Mouse (Mus musculus): ENCODE data around the gene Clec4d. TPM values are rescaled to one million over a fixed set of nuclear protein-coding genes. Genes with fewer than 3 reads are reported as not detected.
"Not testable (repeated sequence)": the region's sequence is repeated elsewhere in the genome, so short reads cannot be mapped to it uniquely, and the experiment has no call there.

Clec4d gene
- polyA plus RNA-seq, 1 experiment: 2.1 TPM

DNA sequence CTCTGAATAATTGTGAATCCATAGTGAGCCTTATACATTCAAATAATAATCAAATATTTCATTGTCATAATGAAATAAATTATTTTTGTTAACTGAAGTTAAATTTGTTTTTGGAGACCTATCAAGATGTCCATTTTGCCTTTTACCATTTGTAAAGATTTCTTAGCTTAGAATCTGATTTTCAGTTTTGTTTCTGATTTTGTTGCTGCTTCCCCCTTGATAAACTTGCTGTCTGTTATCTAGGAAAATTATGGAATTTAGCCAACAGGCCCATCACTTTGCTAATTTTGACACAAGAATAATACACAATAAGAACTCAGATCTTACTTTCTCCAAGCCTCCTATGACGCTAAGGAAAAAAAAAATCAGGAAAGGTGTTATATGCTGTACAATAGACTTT lies 1.0 kb upstream of the Clec4d start:
- no peaks in the 10 kb centered on the region for H3K4me1 ChIP-seq (ENCODE audit: control insufficient read depth, insufficient read depth, low read length)
- no peak for TF ChIP-seq POLR2A (IDR thresholded peaks at IDR 0.05; ENCODE audit: borderline replicate concordance, extremely low read depth, low read depth, low read length)
- TF ChIP-seq CTCF (IDR thresholded peaks at IDR 0.05; ENCODE audit: insufficient read depth, low read length): no peak
- 77% methylated on average over 1 of the region's 1 CpGs for WGBS
- H3K4me3 ChIP-seq (replicated peaks; ENCODE audit: extremely low read depth, low read depth, low read length): no peak overlapping the region
- DNase-seq: no peak

DNA sequence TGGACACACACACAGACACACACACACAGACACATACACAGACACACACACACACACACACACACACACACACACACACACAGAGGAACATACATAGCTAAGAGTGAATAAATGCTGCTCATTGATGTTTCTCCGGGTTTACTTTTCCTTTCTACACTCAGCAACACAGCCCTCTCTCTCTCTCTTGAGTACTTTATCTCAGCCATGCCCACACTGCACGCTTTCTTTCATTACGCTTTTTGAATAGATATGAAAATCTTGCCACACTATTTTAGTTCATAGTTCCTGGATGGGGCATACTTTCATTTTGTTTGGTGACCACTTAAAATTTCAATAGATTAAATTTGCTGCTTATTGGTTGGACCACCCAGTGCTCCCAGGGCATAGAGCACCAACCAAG lies 2.3 kb downstream of the Clec4d start:
- Histone ChIP-seq H3K4me3 (replicated peaks; ENCODE audit: extremely low read depth, low read depth, low read length) (no peak overlapping the region), H3K4me1 (ENCODE audit: control insufficient read depth, insufficient read depth, low read length) (no peaks in the 10 kb centered on the region)
- TF ChIP-seq POLR2A (IDR thresholded peaks at IDR 0.05; ENCODE audit: borderline replicate concordance, extremely low read depth, low read depth, low read length): no peak
- no peak for TF ChIP-seq CTCF (IDR thresholded peaks at IDR 0.05; ENCODE audit: insufficient read depth, low read length)
- WGBS: 82% methylated on average over 3 of the region's 3 CpGs
- no peak for DNase-seq

DNA sequence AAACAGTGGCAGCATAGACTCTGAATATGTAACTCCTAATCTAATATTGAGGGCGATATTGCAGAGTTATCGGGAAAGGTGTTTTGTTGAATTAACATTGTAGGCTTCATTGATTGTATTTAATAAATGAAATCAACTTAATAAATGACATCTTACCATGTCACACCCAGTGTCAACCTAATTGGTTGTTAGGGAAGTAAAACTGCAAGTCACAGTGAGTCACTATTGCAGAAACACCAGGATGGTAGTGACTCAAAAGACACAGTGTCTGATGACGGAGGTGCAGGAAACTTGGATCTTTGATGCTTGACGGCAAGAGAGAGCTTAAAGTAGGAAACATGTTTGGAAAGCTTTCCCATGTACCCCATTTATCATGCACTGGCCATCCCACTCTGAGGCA lies 3.9 kb downstream of the Clec4d start:
- DNase-seq: no peak
- H3K4me1 ChIP-seq (ENCODE audit: control insufficient read depth, insufficient read depth, low read length): no peaks in the 10 kb centered on the region

DNA sequence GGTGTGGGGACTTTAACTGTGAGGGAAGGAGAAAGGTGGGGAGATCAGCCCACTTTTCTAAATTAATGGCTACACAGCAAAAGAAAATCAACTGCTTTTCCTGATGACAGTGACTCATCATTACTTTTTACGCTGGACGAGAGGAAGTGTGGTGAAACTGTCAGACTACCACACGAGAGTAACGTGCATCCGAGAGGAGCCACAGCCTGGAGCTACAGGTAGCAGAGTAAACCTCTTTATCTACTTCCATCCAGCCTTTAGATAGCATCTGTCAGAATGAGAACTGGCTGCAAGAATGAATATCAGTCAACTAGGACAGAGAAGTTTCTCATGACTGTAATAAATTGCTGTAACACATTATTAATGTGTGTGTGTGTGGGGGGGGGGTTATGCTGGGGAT lies 5.0 kb downstream of the Clec4d start:
- Histone ChIP-seq H3K4me1 (ENCODE audit: control insufficient read depth, insufficient read depth, low read length) (no peaks in the 10 kb centered on the region), H3K4me3 (replicated peaks; ENCODE audit: extremely low read depth, low read depth, low read length) (no peak overlapping the region)
- 66% methylated on average over 5 of the region's 5 CpGs for WGBS
- TF ChIP-seq CTCF (IDR thresholded peaks at IDR 0.05; ENCODE audit: insufficient read depth, low read length): no peak
- TF ChIP-seq POLR2A (IDR thresholded peaks at IDR 0.05; ENCODE audit: borderline replicate concordance, extremely low read depth, low read depth, low read length): no peak
- DNase-seq: no peak

More for the DNA sequence above, 3.9 kb downstream of the Clec4d start:
- no peak overlapping the region for H3K4me3 ChIP-seq (replicated peaks; ENCODE audit: extremely low read depth, low read depth, low read length)
- TF ChIP-seq CTCF (IDR thresholded peaks at IDR 0.05; ENCODE audit: insufficient read depth, low read length) (no peak), POLR2A (IDR thresholded peaks at IDR 0.05; ENCODE audit: borderline replicate concordance, extremely low read depth, low read depth, low read length) (no peak)
- 81% methylated on average over 4 of the region's 4 CpGs for WGBS

DNA sequence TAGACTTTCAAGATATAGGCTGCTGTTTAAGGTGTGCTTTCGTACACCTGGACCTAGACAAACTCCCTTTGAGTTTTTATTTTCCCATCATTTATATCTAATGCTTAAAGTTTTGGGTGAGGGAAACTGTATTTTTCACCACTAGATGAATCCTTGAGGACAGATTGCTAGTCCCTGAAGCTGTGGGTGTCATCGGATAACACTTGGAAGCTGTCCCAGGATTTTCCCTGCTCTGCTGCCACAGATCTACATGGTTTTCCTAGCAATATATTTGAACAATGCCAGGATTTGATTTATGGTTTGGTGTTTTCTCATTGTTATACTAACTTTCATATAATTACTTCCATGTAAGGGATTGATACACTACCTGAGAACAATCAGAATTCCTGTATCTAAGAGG lies 17.5 kb downstream of the Clec4d start:
- TF ChIP-seq CTCF (IDR thresholded peaks at IDR 0.05; ENCODE audit: insufficient read depth, low read length): no peak
- no peak for TF ChIP-seq POLR2A (IDR thresholded peaks at IDR 0.05; ENCODE audit: borderline replicate concordance, extremely low read depth, low read depth, low read length)
- Histone ChIP-seq H3K4me3 (replicated peaks; ENCODE audit: extremely low read depth, low read depth, low read length) (no peak overlapping the region), H3K4me1 (ENCODE audit: control insufficient read depth, insufficient read depth, low read length) (no peaks in the 10 kb centered on the region)
- no peak for DNase-seq
- WGBS: 79% methylated on average over 2 of the region's 2 CpGs

DNA sequence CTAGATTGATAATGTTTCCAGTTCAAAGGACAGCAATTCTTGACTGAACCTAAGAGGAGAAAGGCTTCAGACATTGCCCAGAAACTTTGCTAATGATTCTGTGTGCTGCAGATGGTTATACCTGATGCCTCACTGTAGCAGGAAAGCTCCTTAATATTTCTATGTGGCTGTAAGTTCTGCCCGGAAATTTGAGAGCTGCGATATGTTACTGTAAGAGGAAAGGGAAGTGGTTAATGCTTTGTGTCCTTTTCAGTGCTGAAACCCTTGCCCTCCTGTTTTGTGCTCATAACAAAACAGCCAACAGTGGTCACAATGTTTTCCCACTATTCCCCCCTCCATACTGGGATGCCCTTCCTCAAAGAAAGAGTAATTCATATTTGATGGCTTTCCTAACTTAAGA lies 24.4 kb downstream of the Clec4d start:
- DNase-seq: no peak
- no peak for TF ChIP-seq CTCF (IDR thresholded peaks at IDR 0.05; ENCODE audit: insufficient read depth, low read length)
- TF ChIP-seq POLR2A (IDR thresholded peaks at IDR 0.05; ENCODE audit: borderline replicate concordance, extremely low read depth, low read depth, low read length): no peak
- WGBS: 71% methylated on average over 2 of the region's 2 CpGs
- H3K4me3 ChIP-seq (replicated peaks; ENCODE audit: extremely low read depth, low read depth, low read length): no peak overlapping the region
- H3K4me1 ChIP-seq (ENCODE audit: control insufficient read depth, insufficient read depth, low read length): no peaks in the 10 kb centered on the region

DNA sequence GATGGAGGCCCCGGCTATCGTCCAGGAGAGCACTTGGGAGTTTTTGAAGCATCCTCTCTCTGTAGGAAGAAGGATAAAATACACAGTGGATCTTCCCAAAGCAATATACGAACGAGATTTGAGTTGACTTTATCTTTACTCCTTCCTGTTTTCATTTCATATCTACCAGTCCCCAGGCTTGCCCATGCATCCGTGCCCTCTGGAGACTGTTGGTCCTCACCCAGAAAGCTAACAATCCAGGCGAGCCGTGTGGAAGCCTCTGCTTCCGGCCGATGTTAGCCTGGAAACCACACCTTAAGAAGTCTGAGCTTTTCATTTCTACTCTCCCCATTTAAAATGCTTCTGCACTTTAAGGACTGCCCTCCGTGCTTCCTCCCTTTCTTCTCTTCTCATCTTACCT lies 27.0 kb downstream of the Clec4d start:
- no peaks in the 10 kb centered on the region for H3K4me1 ChIP-seq (ENCODE audit: control insufficient read depth, insufficient read depth, low read length)
- TF ChIP-seq CTCF (IDR thresholded peaks at IDR 0.05; ENCODE audit: insufficient read depth, low read length): no peak
- DNase-seq: no peak
- no peak overlapping the region for H3K4me3 ChIP-seq (replicated peaks; ENCODE audit: extremely low read depth, low read depth, low read length)
- WGBS: 66% methylated on average over 10 of the region's 10 CpGs

DNA sequence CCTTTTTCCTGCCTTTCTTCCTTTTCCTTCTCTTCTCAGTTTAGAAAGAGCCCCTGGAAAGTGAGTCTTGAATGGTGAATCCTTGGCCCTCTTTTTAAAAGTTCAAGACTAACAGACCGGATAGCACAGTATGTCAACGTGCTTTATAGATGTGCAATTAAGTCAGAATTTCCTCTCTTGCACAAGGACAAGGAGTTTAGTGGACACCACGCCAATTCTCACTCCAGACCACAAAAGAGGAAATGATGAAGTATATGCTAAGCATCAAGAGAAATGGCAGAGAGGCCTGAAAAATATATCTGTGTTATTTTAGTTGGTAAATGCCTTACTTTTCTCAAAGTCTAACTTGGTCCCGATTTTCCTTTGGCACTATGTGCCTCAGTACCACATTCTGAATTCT lies 27.8 kb downstream of the Clec4d start, which contains the start of gene Clec4e:
Clec4e (minus strand) TSS at position 118 of the 400 bp plus-strand sequence.
- no peaks in the 10 kb centered on the region for H3K4me1 ChIP-seq (ENCODE audit: control insufficient read depth, insufficient read depth, low read length)
- TF ChIP-seq CTCF (IDR thresholded peaks at IDR 0.05; ENCODE audit: insufficient read depth, low read length): no peak
- TF ChIP-seq POLR2A (IDR thresholded peaks at IDR 0.05; ENCODE audit: borderline replicate concordance, extremely low read depth, low read depth, low read length): no peak
- H3K4me3 ChIP-seq (replicated peaks; ENCODE audit: extremely low read depth, low read depth, low read length): no peak within 1 kb of the TSS
- DNase-seq: no peak
- 56% methylated on average over 4 of the region's 4 CpGs for WGBS

DNA sequence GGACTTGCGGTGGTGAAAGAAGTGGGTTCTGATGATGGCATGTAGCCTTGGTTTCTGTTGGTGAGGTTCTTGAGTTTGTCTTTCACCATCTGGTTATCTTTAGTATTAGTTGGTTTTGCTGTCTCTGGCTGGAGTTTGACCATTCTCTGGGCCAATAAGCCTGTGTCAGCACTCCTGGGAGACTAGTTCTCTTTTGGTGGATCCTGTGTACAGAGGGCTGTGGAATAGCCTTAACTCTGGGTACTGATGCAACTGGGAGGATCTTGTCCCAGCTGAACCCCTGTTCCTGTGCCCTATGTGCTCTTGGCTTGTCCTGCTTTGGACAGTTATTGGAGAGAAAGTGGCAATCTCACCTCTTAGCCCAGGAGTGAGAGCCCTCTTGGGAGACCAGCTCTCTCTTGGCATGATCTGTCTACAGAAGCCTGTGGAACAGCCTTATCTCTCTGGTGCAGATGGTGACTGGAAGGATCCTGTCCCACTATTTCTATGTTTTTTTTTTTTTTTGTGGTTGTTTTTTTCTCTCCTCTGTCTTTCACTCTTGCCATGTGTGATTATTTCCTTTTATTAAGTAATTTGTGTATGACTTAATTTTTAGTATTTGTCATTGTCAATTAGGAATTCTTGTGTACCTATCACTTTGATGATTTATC lies 31.0 kb downstream of the Clec4d start:
- no peak for TF ChIP-seq POLR2A (IDR thresholded peaks at IDR 0.05; ENCODE audit: borderline replicate concordance, extremely low read depth, low read depth, low read length)
- no peak for TF ChIP-seq CTCF (IDR thresholded peaks at IDR 0.05; ENCODE audit: insufficient read depth, low read length)
- no peak for DNase-seq
- Histone ChIP-seq H3K4me3 (replicated peaks; ENCODE audit: extremely low read depth, low read depth, low read length) (no peak overlapping the region), H3K4me1 (ENCODE audit: control insufficient read depth, insufficient read depth, low read length) (no peaks in the 10 kb centered on the region)
- WGBS: 94% methylated on average over 1 of the region's 1 CpGs

DNA sequence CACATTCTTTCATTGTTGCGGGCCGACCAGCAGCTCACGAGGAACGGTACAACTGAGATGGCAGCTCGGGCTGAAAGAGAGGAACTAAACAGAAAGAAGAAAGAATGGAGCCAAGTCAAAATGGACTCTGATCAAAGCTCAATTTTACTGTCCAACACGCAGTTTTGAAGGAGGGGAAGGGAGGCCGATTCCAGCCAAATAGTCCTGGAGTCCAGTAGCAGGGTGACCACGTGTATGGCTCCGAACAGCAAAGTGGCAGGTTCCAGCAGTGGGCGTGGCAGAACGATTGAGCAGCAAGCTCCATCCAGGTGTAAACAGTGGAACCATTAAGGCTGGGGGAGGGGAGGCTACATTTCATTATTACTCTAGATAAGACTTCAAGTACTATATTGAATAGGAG lies 31.6 kb downstream of the Clec4d start:
- not testable (repeated sequence) for H3K4me3 ChIP-seq (replicated peaks; ENCODE audit: extremely low read depth, low read depth, low read length); DNase-seq; H3K4me1 ChIP-seq (ENCODE audit: control insufficient read depth, insufficient read depth, low read length)
- 85% methylated on average over 11 of the region's 11 CpGs for WGBS

All from lung, adult 2 months (tissue).